Mouse (Mus musculus) thymus, postnatal 10 days (tissue): Measurements from ENCODE around the gene Psma5.
A peak's percentile ranks its signal among the peaks of the same experiment; 100 is the strongest.
"Not testable (repeated sequence)": the region's sequence is repeated elsewhere in the genome, so short reads cannot be mapped to it uniquely, and the experiment has no call there.

Source experiments
- DNase-seq, 2 experiments: peaks; one replicate each; pipeline ENCODE4 v3.0.0; 2021; ENCODE audit warnings: low spot score in 2 of 2

The Psma5 gene

GRCm38 (mm10) chr3:108256719-108257637, at the start of gene Psma5:
Psma5 (plus strand) TSS chr3:108256926.
- DNase-seq: peak; percentile 93 to 96

- DNase-seq: no peak
These were observed 47.7 kb upstream of the Psma5 start for GRCm38 (mm10) chr3:108209001-108209400.

GRCm38 (mm10) chr3:108209536-108209935, 47.2 kb upstream of the Psma5 start:
- DNase-seq: peak in 1 of 2 experiments; percentile 34

GRCm38 (mm10) chr3:108209946-108210770, 46.6 kb upstream of the Psma5 start:
- peak; percentile 91 to 92 for DNase-seq

- peak in 1 of 2 experiments; percentile 67 for DNase-seq
These were observed 46.0 kb upstream of the Psma5 start, which contains the start of gene Atxn7l2 for GRCm38 (mm10) chr3:108210771-108211139. Atxn7l2 (minus strand) TSS chr3:108210934.

GRCm38 (mm10) chr3:108211845-108212244, 44.9 kb upstream of the Psma5 start:
- DNase-seq: no peak

- DNase-seq: no peak
These were observed 44.3 kb upstream of the Psma5 start for GRCm38 (mm10) chr3:108212406-108212805.

GRCm38 (mm10) chr3:108214734-108215133, 42.0 kb upstream of the Psma5 start:
- DNase-seq: no peak

- no peak for DNase-seq
These were observed 36.1 kb upstream of the Psma5 start for GRCm38 (mm10) chr3:108220661-108221060.

GRCm38 (mm10) chr3:108225711-108226557, 30.8 kb upstream of the Psma5 start:
- no peak for DNase-seq

- DNase-seq: no peak
These were observed 30.0 kb upstream of the Psma5 start, which contains the start of gene Sypl2 for GRCm38 (mm10) chr3:108226558-108227350. Sypl2 (minus strand) TSS chr3:108226648.

GRCm38 (mm10) chr3:108227521-108227920, 29.2 kb upstream of the Psma5 start:
- no peak for DNase-seq

GRCm38 (mm10) chr3:108231646-108232045, 25.1 kb upstream of the Psma5 start:
- no peak for DNase-seq

GRCm38 (mm10) chr3:108237474-108238102, 19.1 kb upstream of the Psma5 start:
- DNase-seq: not testable (repeated sequence)

- no peak for DNase-seq
These were observed 15.4 kb upstream of the Psma5 start for GRCm38 (mm10) chr3:108241243-108241839.

- no peak for DNase-seq
These were observed 9.9 kb upstream of the Psma5 start for GRCm38 (mm10) chr3:108246857-108247256.

GRCm38 (mm10) chr3:108257831-108258500, 1.2 kb downstream of the Psma5 start:
- DNase-seq: no peak

GRCm38 (mm10) chr3:108259319-108259718, 2.6 kb downstream of the Psma5 start:
- DNase-seq: no peak

- not testable (repeated sequence) for DNase-seq
These were observed 22.8 kb downstream of the Psma5 start for GRCm38 (mm10) chr3:108279495-108279894.
